Mouse (Mus musculus) adrenal gland, adult 8-10 months (tissue): Measurements from ENCODE around the gene Plau. TPM values are rescaled to one million over a fixed set of nuclear protein-coding genes. Genes with fewer than 3 reads are reported as not detected.
A peak's percentile ranks its signal among the peaks of the same experiment; 100 is the strongest.

Experiments used
- DNase-seq: peaks from one replicate; pipeline ENCODE4 v3.0.0; 2022
- total RNA-seq, 4 experiments: library from RNA; stranded (reverse); gene quantifications; 2 replicates each; pipeline ENCODE4 v1.2.4; 2022

Plau gene
- total RNA-seq, 4 experiments from 2014 or later = 22.1 to 48.3 (median 35.9) TPM

- no peak for DNase-seq
Measured at GRCm38 (mm10) chr14:20844671-20845576, 8.5 kb downstream of the Plau start.

- DNase-seq = no peak
Measured at GRCm38 (mm10) chr14:20845577-20846088, 9.2 kb downstream of the Plau start.

GRCm38 (mm10) chr14:20846214-20846613 is 9.8 kb downstream of the Plau start:
- no peak for DNase-seq

DNA sequence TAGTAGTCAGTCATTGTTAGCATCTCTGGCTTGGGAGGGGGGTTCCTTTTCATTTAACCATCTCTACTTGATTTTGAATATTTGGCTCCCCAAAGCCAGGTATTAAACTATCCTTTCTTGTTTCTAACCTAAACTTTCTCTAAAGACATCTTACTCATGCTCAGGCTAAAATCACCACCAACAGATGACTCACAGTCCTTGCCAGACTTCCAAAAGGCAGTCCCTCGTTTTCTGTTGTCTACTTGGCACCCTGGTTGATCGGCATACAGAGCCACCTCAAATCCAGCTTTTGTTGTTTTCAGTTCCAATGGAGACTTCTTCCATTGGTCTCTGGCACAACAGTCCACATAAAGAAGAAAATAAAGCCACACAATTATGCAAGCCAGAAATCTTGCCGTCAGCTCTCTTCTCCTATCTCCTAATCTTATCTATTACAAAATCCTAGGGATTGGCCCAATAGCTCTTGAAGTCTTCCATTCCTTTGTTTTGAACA is 11.2 kb downstream of the Plau start:
- no peak for DNase-seq

- no peak for DNase-seq
Measured at GRCm38 (mm10) chr14:20849753-20850152, 13.3 kb downstream of the Plau start.

DNA sequence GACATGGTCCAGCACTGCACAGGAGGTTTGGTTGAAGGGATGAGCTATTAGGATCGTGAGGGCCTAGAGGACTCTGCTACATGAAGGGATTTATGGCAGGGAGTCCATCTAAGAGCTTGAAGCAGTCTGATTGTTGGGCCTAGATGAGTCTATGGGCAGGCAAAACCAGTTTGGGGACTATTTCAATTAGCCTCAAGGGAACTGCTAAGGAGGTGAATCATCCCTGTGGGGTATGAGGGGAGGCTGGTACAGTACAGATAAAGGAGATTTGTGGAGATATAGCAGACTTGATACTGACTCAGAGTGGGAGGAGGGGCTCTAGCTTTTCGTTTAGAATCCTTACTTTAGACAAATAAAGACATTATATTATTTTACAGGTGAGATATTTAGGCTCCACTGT is 14.0 kb downstream of the Plau start:
- no peak for DNase-seq

- DNase-seq = no peak
Measured at GRCm38 (mm10) chr14:20851776-20852175, 15.3 kb downstream of the Plau start.

- DNase-seq = no peak
Measured at GRCm38 (mm10) chr14:20861152-20861551, 24.7 kb downstream of the Plau start.

DNA sequence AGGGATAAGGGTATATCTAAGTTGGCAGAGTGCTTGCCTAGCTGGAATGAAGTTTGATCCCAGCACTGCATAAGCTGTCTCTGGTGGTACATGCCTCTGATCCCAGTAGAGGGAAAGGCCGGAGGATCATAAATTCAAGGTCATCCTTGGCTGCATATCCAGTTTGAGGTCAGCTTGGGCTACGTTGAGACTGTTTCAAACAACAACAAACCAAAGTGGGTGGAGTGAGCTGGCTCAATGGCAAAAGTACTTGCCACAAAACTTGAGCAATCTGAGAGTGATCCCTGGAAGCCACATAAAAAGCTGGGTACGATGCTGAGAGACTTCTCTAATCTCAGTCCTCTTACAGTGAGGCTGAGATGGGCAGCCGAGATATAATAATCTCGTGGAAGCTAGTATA is 25.1 kb downstream of the Plau start:
- peak; percentile 48 for DNase-seq

DNA sequence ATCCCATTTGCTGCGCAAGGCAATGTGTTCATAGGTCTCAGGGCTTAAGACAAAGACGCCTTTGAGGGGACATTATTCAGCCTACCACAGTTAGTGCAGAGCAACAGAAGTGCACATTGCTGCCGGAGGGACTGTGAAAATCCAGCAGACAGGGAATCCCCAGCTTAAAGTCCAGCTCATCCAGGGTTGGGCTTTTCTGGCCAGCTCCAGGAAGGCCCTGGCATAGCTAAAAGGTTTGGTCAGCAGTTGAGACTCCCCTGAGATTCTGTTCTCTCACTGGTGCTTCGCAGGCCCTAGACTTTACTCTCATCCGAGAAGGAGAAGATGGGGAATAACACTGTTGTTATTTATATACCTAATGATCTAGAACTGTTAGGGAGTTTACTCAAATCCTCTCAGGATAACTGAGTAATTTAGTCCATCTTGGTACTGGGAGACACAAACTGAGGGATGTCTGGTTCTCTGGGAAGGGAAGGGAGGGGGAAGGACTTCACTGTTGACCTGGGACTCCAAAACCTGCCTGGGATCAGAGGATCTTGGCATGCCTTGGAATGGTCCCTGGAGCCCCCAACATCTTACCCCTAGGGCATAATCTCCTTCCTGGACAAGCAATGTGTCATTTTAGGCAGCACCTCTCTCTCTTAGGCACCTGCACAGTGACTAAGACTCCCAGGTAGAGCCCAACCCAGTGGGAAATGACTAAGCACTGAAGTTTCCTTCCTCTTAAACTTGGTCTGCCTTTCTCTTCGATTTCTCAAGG is 27.0 kb downstream of the Plau start:
- no peak for DNase-seq

DNA sequence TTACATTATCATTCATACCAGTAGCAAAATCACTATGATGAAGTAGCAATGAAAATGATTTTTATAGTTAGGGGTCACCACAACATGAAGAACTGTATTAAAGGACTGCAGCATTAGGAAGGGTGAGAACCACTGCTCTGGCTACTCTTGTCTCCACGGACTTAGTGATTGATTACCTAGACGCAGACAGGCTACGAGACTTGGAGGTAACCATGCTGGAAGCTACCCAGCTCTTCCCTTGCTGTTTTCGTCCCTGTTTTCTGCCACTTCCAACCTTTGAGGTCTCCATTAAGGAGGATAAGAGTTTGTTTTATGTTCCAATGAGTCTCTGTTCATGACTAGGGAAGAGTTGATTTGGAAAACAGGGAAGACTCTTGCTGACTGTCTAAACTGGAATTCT is 27.7 kb downstream of the Plau start:
- no peak for DNase-seq

GRCm38 (mm10) chr14:20865604-20866003 is 29.1 kb downstream of the Plau start:
- DNase-seq = no peak

GRCm38 (mm10) chr14:20866365-20866764 is 29.9 kb downstream of the Plau start:
- DNase-seq = no peak

- DNase-seq = no peak
Measured at GRCm38 (mm10) chr14:20870110-20870509, 33.6 kb downstream of the Plau start.

- DNase-seq = peak; percentile 44
Measured at GRCm38 (mm10) chr14:20871495-20871894, 35.0 kb downstream of the Plau start.

- peak; percentile 73 for DNase-seq
Measured at GRCm38 (mm10) chr14:20873307-20873706, 36.8 kb downstream of the Plau start.

DNA sequence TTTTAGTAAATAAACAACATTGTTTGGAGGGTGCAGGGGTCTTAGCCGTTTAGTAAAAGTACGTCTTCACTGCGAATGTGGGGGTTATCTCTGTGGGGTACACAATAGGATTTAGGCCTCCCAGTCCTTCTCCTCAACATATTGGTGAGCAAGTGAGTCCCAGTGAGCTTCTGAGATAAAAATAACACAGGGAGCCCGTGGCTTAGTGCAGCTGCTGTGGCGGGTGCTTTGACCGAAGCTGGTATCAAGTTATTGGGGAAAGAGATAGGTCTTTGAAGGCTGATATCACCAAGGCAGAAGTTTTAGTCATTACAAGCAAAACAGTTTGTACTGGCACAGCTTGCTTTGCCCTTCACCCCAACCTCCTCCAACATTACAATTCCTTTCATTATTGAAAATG is 37.5 kb downstream of the Plau start:
- no peak for DNase-seq

DNA sequence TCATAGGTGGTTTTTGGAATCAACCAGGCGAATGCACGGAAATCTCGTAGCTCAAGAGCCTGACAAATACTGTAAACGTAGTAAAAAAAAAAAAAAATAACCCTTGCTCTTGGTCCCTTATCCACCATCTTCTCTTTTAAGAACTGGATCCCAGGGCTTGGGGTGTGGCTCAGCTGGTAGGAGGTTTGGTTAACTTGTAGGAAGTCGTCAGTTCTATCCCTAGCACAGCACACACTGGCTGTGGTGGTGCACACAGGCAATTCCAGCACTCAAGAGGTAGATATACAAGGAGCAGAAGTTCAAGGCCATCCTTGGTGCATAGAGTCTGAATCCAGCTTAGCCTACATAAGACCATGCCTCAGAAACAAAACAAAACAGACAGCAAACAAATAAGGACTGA is 48.2 kb downstream of the Plau start:
- DNase-seq = no peak

DNA sequence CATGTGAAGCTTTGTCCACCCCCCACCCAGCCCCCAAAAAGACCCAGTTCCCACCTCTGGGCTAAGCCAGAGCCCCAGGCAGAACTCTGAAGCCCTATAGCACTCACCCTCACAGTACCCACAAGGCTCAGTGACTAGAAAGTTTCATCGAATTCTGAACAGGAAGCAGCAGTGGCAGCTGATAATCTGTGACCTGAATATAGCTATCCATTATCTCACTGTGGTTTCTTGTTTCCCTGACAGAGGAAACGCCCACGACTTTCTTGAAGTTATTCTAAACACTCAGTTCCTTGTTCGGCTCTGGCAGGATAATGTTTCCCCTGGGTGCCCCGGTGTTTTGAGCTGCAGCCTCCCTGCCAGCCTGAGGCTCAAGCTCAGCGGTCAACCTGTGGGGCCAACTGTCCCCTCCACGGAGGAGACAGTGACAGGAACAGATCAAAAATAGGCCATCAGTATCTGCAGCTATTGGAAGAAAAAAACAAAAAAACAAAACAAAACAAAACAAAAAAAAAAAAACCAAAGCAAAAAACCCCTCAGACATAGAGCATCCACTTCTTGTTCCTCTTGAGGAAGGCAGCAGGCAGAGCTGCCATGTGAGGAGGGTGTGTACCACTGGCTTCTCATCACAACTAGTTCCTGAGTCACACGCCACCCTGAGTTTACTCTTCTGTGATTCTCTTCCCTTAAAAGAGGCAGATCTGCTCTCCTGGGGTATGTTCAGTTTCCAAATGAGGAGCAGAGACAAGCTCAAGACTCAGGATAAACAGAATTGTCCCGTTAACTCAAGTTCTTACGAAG is 48.8 kb downstream of the Plau start:
- DNase-seq = no peak

DNA sequence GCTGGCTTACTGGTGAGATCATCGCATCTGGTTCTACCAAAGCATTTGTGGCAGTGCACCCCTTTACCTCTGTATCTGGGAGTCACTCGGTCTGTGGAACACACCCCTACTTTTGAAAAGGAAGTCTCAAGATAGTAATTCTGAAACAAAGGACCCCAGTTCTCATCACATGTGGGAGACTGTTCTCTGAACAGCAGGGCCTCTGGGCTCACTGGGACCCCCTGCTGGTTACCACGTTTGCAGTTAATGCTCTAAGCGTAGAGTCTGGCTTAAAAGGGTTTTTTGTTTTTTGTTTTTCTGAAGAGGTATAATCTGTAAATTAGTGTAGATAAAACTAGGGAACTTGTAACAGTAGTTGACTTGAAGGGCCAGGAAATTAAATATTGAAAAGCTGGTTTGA is 49.8 kb downstream of the Plau start:
- no peak for DNase-seq

DNA sequence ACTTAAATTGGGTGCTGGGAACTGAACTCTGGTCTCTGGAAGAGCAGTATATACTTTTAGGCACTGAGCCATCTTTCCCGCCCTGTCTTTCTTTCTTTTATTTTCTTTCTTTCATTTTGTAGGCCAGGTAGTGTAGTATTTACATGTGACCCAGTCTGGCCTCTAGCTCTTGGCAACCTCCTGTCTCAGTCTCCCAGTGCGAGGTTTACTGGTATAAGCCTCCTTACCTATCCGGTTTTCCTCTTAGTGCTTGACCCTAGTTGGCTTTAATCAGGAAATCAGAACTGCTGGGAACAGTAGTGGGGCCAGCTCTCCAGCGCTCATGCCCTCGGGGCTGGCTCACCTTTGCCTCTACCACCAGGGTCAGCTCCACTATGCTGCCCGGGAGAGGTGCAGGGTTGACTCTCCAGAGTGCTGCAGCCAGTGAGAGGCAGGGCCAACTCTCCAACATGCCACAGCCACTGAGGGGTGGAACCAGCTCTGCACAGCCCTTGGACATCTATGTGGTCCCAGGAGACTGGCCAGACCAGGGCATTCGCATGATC is 51.2 kb downstream of the Plau start:
- no peak for DNase-seq

- DNase-seq = no peak
Measured at GRCm38 (mm10) chr14:20891941-20892402, 55.5 kb downstream of the Plau start.
